Mouse (Mus musculus): ENCODE measurements around the gene Jmy. TPM values are rescaled to one million over a fixed set of nuclear protein-coding genes. Genes with fewer than 3 reads are reported as not detected.

Gene Jmy
- polyA plus RNA-seq, 1 experiment from 2014 or later, result 10.9 TPM

GRCm38 (mm10) chr13:93388594-93389241, 110.9 kb downstream of the Jmy start:
- no peak for ATAC-seq (replicated peaks)
- no peak overlapping the region for H3K9ac ChIP-seq (replicated peaks)
- no peak overlapping the region for H3K4me2 ChIP-seq (replicated peaks)
- H3K9me3 ChIP-seq, result no peaks in the 10 kb centered on the region
- H3K36me3 ChIP-seq, result 0 out of 2 replicates have a peak, but pooled peaks cover 7% of the 10 kb centered on the region
- no peak overlapping the region for H3K4me3 ChIP-seq
- no peaks in the 10 kb centered on the region for H3K4me1 ChIP-seq
- H3K27me3 ChIP-seq, result no peaks in the 10 kb centered on the region
- no peak overlapping the region for H3K27ac ChIP-seq (replicated peaks)
- 75% methylated on average over 7 of the region's 7 CpGs for WGBS

- 56% methylated on average over 5 of the region's 5 CpGs for WGBS
- Histone ChIP-seq H3K4me1 (no peaks in the 10 kb centered on the region), H3K4me3 (no peak overlapping the region), H3K4me2 (replicated peaks) (no peak overlapping the region), H3K9me3 (no peaks in the 10 kb centered on the region), H3K36me3 (0 out of 2 replicates have a peak, but pooled peaks cover 4% of the 10 kb centered on the region), H3K27me3 (no peaks in the 10 kb centered on the region), H3K27ac (replicated peaks) (no peak overlapping the region), H3K9ac (replicated peaks) (no peak overlapping the region)
- ATAC-seq (replicated peaks), result no peak
These were observed 112.2 kb downstream of the Jmy start for GRCm38 (mm10) chr13:93387440-93387839.

DNA sequence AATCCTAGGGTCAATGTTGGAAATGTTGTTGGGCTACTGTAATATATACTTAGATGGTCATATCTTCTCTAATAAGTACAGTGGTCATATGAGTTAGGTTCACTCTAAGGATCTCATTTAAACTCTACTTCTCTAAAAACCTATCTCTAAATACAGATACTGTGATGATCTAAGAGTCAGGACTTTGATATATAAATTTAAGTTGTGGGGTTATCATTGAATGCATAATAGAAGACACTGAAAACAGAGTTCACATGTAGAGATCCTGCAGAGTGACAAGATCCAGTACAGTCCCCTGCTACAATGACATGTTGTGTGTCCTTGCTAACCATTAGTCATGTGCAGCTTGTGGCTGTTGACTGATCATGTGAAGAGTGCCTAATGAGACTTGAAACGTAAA, 114.5 kb downstream of the Jmy start:
- Histone ChIP-seq H3K4me2 (replicated peaks) (no peak overlapping the region), H3K4me3 (no peak overlapping the region), H3K9ac (replicated peaks) (no peak overlapping the region), H3K36me3 (no peaks in the 10 kb centered on the region), H3K9me3 (no peaks in the 10 kb centered on the region), H3K27me3 (no peaks in the 10 kb centered on the region), H3K27ac (replicated peaks) (no peak overlapping the region), H3K4me1 (no peaks in the 10 kb centered on the region)
- ATAC-seq (replicated peaks), result no peak
- 75% methylated on average over 1 of the region's 1 CpGs for whole genome bisulfite sequencing

DNA sequence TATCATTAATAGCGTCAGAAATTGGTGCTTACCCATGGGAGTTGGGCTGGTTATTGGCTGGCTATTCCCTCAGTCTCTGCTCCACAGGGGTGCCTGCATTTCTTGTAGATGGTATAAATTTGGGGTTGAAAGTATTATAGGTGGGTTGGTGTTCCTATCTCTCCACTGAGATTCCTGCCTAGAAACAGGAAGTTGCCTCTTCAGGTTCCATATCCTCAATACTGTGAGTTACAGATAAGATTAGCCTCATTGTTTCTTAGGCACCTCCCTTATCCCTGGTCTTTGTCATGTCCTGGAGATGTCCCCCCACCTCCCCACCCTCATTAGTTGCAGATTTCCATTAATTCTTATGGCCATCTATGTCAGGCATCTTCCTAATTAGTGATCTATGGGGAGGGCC, 115.1 kb downstream of the Jmy start:
- Histone ChIP-seq H3K4me1 (no peaks in the 10 kb centered on the region), H3K36me3 (no peaks in the 10 kb centered on the region), H3K27ac (replicated peaks) (no peak overlapping the region), H3K9ac (replicated peaks) (no peak overlapping the region), H3K4me3 (no peak overlapping the region), H3K9me3 (no peaks in the 10 kb centered on the region), H3K27me3 (no peaks in the 10 kb centered on the region), H3K4me2 (replicated peaks) (no peak overlapping the region)
- no peak for ATAC-seq (replicated peaks)
- 74% methylated on average over 1 of the region's 1 CpGs for WGBS

DNA sequence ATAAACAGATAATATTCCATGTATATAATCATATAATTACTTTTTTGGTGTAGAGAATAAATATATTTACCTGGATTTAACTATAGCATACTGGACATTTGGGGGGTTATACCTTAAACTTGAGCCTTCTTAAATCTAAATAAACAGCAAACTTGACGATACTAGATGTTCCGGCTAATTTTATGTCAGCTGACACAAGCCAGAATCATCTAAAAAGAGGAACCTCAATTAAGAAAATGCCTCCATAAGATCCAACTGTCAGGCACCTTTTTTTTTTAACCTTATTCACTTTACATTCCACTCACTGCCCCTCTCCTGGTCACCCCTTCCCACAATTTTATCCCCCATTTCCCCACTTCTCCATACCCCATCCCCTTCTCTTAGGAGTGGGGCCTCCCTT, 116.0 kb downstream of the Jmy start:
- Histone ChIP-seq H3K4me2 (replicated peaks) (no peak overlapping the region), H3K4me1 (no peaks in the 10 kb centered on the region), H3K9ac (replicated peaks) (no peak overlapping the region), H3K36me3 (no peaks in the 10 kb centered on the region), H3K27ac (replicated peaks) (no peak overlapping the region), H3K9me3 (no peaks in the 10 kb centered on the region), H3K27me3 (no peaks in the 10 kb centered on the region), H3K4me3 (no peak overlapping the region)
- ATAC-seq (replicated peaks), result no peak
- WGBS, result 93% methylated on average over 2 of the region's 2 CpGs

- Histone ChIP-seq H3K4me2 (replicated peaks) (no peak overlapping the region), H3K36me3 (no peaks in the 10 kb centered on the region), H3K9ac (replicated peaks) (no peak overlapping the region), H3K4me3 (no peak overlapping the region), H3K4me1 (no peaks in the 10 kb centered on the region), H3K9me3 (no peaks in the 10 kb centered on the region), H3K27ac (replicated peaks) (no peak overlapping the region), H3K27me3 (no peaks in the 10 kb centered on the region)
- ATAC-seq (replicated peaks), result no peak
- WGBS, result 84% methylated on average over 5 of the region's 5 CpGs
These were observed 116.5 kb downstream of the Jmy start for GRCm38 (mm10) chr13:93383092-93383491.

DNA sequence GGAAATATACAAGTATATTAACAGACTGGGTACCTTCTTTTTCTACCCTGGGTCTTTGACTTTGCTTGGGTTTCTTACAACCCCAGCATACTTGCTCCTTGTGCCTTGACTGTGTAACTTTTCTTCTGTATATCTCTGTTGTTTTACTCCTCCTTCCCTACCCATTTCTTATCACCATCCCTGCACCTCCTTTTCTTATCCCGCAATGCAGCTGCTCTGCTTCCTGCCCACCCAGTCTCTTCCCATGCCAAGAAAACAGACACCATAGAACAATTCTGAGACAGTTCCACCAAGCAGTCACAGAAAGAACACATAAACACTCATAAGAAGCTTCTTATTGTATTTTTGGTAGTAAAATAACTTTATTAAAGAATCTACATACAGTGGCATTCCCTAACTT, 118.3 kb downstream of the Jmy start:
- Histone ChIP-seq H3K27ac (replicated peaks) (no peak overlapping the region), H3K4me3 (no peak overlapping the region), H3K4me1 (no peaks in the 10 kb centered on the region), H3K36me3 (no peaks in the 10 kb centered on the region), H3K27me3 (no peaks in the 10 kb centered on the region), H3K4me2 (replicated peaks) (no peak overlapping the region), H3K9me3 (no peaks in the 10 kb centered on the region), H3K9ac (replicated peaks) (no peak overlapping the region)
- 94% methylated on average over 1 of the region's 1 CpGs for WGBS
- no peak for ATAC-seq (replicated peaks)

DNA sequence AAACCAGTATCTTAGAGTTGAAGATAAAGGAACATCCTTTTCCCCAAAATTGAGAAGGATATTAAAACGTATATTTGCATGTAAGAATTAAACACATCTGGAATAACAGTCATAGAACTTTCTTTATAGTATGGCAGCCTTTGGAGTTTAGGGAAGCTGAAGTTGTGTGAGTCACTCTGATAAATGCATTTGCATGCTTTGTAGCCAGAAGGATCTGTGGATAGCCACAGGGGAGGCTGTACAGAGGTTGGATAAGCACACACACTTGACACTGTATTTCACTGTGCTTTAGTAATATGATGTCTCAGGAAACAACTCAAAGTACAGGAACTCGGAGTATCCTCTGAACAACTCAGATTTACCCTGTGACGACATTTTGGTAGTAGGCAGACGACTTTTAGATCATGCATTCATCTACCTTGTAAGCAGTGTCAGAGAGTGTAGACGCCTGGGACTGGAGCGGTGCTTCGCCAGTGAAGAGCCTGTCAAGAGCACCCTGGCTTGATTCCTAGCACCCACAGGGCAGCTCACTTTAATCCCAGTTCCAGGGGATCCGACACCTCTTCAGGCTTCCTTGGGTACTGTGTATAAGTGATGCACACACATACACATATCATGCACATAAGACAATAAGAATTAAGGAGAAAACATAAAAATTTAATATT, 119.1 kb downstream of the Jmy start:
- Histone ChIP-seq H3K4me1 (no peaks in the 10 kb centered on the region), H3K36me3 (no peaks in the 10 kb centered on the region), H3K9me3 (no peaks in the 10 kb centered on the region), H3K4me3 (no peak overlapping the region), H3K27me3 (no peaks in the 10 kb centered on the region), H3K9ac (replicated peaks) (no peak overlapping the region), H3K4me2 (replicated peaks) (no peak overlapping the region), H3K27ac (replicated peaks) (no peak overlapping the region)
- no peak for ATAC-seq (replicated peaks)
- WGBS, result 93% methylated on average over 8 of the region's 8 CpGs

Other genes starting within 250 kb of the Jmy start
- gene Homer1, start 200.2 kb downstream of the Jmy start, polyA plus RNA-seq (2015; fragmentation: Nextera tagmentation; extraction: Ambion mirVana), result 15.6 and 17.4 TPM in 2 replicates
- 0.13 and 0.23 TPM in 2 replicates for gene Bhmt, start 138.2 kb upstream of the Jmy start, polyA plus RNA-seq (2015; fragmentation: Nextera tagmentation; extraction: Ambion mirVana)
- 0.08 TPM in 1 of 2 replicates, not detected in the other for gene Bhmt2, start 174.5 kb upstream of the Jmy start, polyA plus RNA-seq (2015; fragmentation: Nextera tagmentation; extraction: Ambion mirVana)
- gene Dmgdh, start 174.6 kb upstream of the Jmy start, polyA plus RNA-seq (2015; fragmentation: Nextera tagmentation; extraction: Ambion mirVana), result 0.06 and 0.14 TPM in 2 replicates